19 mouse cellular contexts compared by ENCODE assay signal in the genomic region with DNA sequence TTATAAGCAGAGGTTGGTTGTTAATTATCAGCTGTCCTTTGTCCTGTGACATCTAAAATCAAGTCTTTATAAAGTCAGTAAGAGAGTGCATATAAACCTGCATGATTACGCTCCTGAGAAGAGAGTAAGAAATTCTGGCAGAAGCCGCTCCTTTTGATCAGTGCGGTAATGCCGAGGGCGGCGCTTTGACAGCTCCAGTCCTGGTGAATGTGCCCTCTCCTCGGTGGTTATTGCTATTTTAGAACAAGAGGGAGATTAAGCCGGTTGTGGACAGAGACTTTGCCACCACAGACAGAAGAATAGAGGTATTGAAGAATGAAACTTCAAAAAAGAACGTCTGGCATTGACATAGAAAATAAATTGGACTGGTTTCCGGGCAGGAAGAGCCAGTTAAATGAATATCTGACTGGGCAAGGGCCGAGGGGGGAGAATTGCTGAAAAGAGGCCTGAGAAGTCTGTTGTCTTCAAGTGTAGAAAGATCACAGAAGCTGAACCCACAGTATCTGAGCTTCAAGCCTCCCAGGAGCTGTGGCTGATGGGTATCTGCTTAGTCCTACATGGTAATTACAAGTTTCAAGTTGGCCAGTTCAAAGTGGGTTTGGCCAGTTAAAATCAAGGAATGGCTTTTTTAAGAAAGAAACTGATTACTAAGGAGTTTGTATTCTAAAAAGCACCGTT. TPM values are rescaled to one million over a fixed set of nuclear protein-coding genes. Genes with fewer than 3 reads are reported as not detected.
A peak's percentile ranks its signal among the peaks of the same experiment; 100 is the strongest.
DNase-seq lines count a peak whose midpoint lies in the region; ATAC-seq and TF ChIP-seq lines count a peak whose summit lies in the region.
"Had no signal": no experiment of that assay in that cellular context is flagged by ENCODE, and none has a peak within 500 bp of the region (broad histone marks: within the 10 kb centered on the region; RNA-seq: fewer than 3 reads in every experiment).

No protein-coding gene starts in this region.

- no peak overlapping the region for H3K4me3 ChIP-seq in hindbrain, embryonic 16.5 days (ENCODE audit: low read length)
- no peak overlapping the region for H3K4me3 ChIP-seq in hindbrain, embryonic 13.5 days
- no peak overlapping the region for H3K4me3 ChIP-seq in CH12.LX (replicated peaks in 1 of 3; ENCODE audit: low read depth in 2 of 3, low read length in 2 of 3, poor library complexity in 1 of 3)
- H3K4me3 ChIP-seq in forebrain, embryonic 11.5 days (ENCODE audit: low read depth, low read length): no peak overlapping the region
- H3K4me3 ChIP-seq in midbrain, embryonic 12.5 days: no peak overlapping the region
- H3K4me3 ChIP-seq: embryonic facial prominence, embryonic 10.5 days; hindbrain, embryonic 15.5 days; limb, embryonic 10.5 days had no signal

- TF ChIP-seq RAD21 in CH12.LX (IDR thresholded peaks at IDR 0.05; ENCODE audit: low read depth, low read length): no peak

- no peak overlapping the region for H3K27ac ChIP-seq in hindbrain, embryonic 16.5 days (ENCODE audit: low read depth, low read length)
- no peak overlapping the region for H3K27ac ChIP-seq in hindbrain, embryonic 13.5 days
- no peak overlapping the region for H3K27ac ChIP-seq in CH12.LX (ENCODE audit: insufficient read depth, low read depth)
- peak overlapping the region; percentile 58 for H3K27ac ChIP-seq in forebrain, embryonic 11.5 days (ENCODE audit: low read depth, low read length)
- peak overlapping the region; percentile 27; the same call in 1 of the 2 replicates for H3K27ac ChIP-seq in midbrain, embryonic 12.5 days (replicated peaks)
- H3K27ac ChIP-seq: embryonic facial prominence, embryonic 10.5 days; hindbrain, embryonic 15.5 days; kidney, postnatal 0 days; limb, embryonic 10.5 days had no signal

- WGBS in hindbrain, embryonic 16.5 days: 62% methylated on average over 12 of the region's 12 CpGs
- 68% methylated on average over 12 of the region's 12 CpGs for WGBS in hindbrain, embryonic 13.5 days
- WGBS in forebrain, embryonic 11.5 days: 38% methylated on average over 12 of the region's 12 CpGs
- WGBS in midbrain, embryonic 12.5 days: 41% methylated on average over 12 of the region's 12 CpGs

- ATAC-seq in hindbrain, embryonic 16.5 days: peak; percentile 34; the same call in 1 of the 2 replicates
- ATAC-seq in hindbrain, embryonic 13.5 days (ENCODE audit: low FRiP score): no peak
- peak; percentile 77 for ATAC-seq in forebrain, embryonic 11.5 days (replicated peaks; ENCODE audit: low FRiP score)
- peak; percentile 66 for ATAC-seq in midbrain, embryonic 12.5 days (ENCODE audit: low FRiP score, low read depth)

- peaks cover under 1% of the 10 kb centered on the region; the same call in 1 of the 2 replicates for H3K79me2 ChIP-seq in CH12.LX (replicated peaks; ENCODE audit: control insufficient read depth, extremely low read depth, insufficient read depth, poor library complexity, severe bottlenecking)

- no peak for TF ChIP-seq EP300 in CH12.LX (IDR thresholded peaks at IDR 0.05; ENCODE audit: low read length)

- no peaks in the 10 kb centered on the region for H3K27me3 ChIP-seq in hindbrain, embryonic 16.5 days (replicated peaks; ENCODE audit: control insufficient read depth, insufficient read depth, low read length)
- H3K27me3 ChIP-seq in hindbrain, embryonic 13.5 days: no peaks in the 10 kb centered on the region
- H3K27me3 ChIP-seq in CH12.LX (replicated peaks): no peaks in the 10 kb centered on the region
- no peaks in the 10 kb centered on the region for H3K27me3 ChIP-seq in forebrain, embryonic 11.5 days (ENCODE audit: control insufficient read depth, insufficient read depth, low read length)
- no peaks in the 10 kb centered on the region for H3K27me3 ChIP-seq in midbrain, embryonic 12.5 days
- H3K27me3 ChIP-seq: hindbrain, embryonic 15.5 days had no signal

- no peak overlapping the region for H3K4me2 ChIP-seq in hindbrain, embryonic 16.5 days (ENCODE audit: low read length)
- H3K4me2 ChIP-seq in hindbrain, embryonic 13.5 days: no peak overlapping the region
- H3K4me2 ChIP-seq in CH12.LX (ENCODE audit: insufficient read depth, low read depth, poor library complexity, severe bottlenecking): no peak overlapping the region
- H3K4me2 ChIP-seq in forebrain, embryonic 11.5 days (ENCODE audit: low read depth, low read length, severe bottlenecking): no peak overlapping the region
- no peak overlapping the region for H3K4me2 ChIP-seq in midbrain, embryonic 12.5 days (replicated peaks)
- H3K4me2 ChIP-seq: hindbrain, embryonic 15.5 days; liver, embryonic 11.5 days had no signal

- DNase-seq in CH12.LX (ENCODE audit: extremely low read depth) (no peak), liver (no peak)
- DNase-seq in forebrain, embryonic 11.5 days (ENCODE audit: low spot score): no peak
- DNase-seq in gastrocnemius, postnatal 14 days: no peak
- no peak for DNase-seq in neural tube, embryonic 10.5 days (ENCODE audit: extremely low spot score, low spot score)
- DNase-seq: cerebellum, adult 8-10 months; gastrocnemius, postnatal 25 days; heart, postnatal 14 days; kidney, adult 18-20 months; lung, adult 2 months; right cerebral cortex, postnatal 25 days had no signal

- in situ Hi-C loops in CH12.LX (cut with MboI; ENCODE audit: low pct_ligation_motif_present, low pct_unique_long_range_greater_than_20kb, low sequenced_read_pairs): no loop called here

- dilution Hi-C loops in CH12.LX (cut with MboI; ENCODE audit: extremely low pct_ligation_motif_present, extremely low pct_unique_long_range_greater_than_20kb, low sequenced_read_pairs): no loop called here

- H3K9ac ChIP-seq in hindbrain, embryonic 16.5 days (ENCODE audit: low read depth, low read length): no peak overlapping the region
- no peak overlapping the region for H3K9ac ChIP-seq in hindbrain, embryonic 13.5 days
- H3K9ac ChIP-seq in CH12.LX (ENCODE audit: insufficient read depth, low read depth): no peak overlapping the region
- H3K9ac ChIP-seq in forebrain, embryonic 11.5 days (ENCODE audit: low read length): no peak overlapping the region
- H3K9ac ChIP-seq in midbrain, embryonic 12.5 days (replicated peaks): no peak overlapping the region; the same call in 1 of the 2 replicates
- H3K9ac ChIP-seq: hindbrain, embryonic 15.5 days had no signal

- H3K4me1 ChIP-seq in hindbrain, embryonic 16.5 days (ENCODE audit: control insufficient read depth, insufficient read depth, low read depth, low read length): no peaks in the 10 kb centered on the region
- no peaks in the 10 kb centered on the region for H3K4me1 ChIP-seq in hindbrain, embryonic 13.5 days (replicated peaks)
- H3K4me1 ChIP-seq in CH12.LX (ENCODE audit: control insufficient read depth in 1 of 2, insufficient read depth in 2 of 2): peaks cover 8 to 10% of the 10 kb centered on the region in 2 experiments; a peak in 3 of 4 replicates
- H3K4me1 ChIP-seq in forebrain, embryonic 11.5 days (replicated peaks; ENCODE audit: control insufficient read depth, insufficient read depth, low read length): 0 out of 2 replicates have a peak, but pooled peaks cover 4% of the 10 kb centered on the region
- peaks cover 30% of the 10 kb centered on the region for H3K4me1 ChIP-seq in midbrain, embryonic 12.5 days
- H3K4me1 ChIP-seq: hindbrain, embryonic 15.5 days; limb, embryonic 10.5 days had no signal

- no peaks in the 10 kb centered on the region for H3K9me3 ChIP-seq in hindbrain, embryonic 16.5 days (ENCODE audit: control insufficient read depth, low read length)
- no peaks in the 10 kb centered on the region for H3K9me3 ChIP-seq in hindbrain, embryonic 13.5 days
- no peaks in the 10 kb centered on the region for H3K9me3 ChIP-seq in CH12.LX (replicated peaks; ENCODE audit: low read length)
- no peaks in the 10 kb centered on the region for H3K9me3 ChIP-seq in forebrain, embryonic 11.5 days (ENCODE audit: control insufficient read depth, low read length)
- H3K9me3 ChIP-seq in midbrain, embryonic 12.5 days: no peaks in the 10 kb centered on the region
- H3K9me3 ChIP-seq: embryonic facial prominence, embryonic 10.5 days; hindbrain, embryonic 15.5 days; limb, embryonic 10.5 days had no signal

- H3K36me3 ChIP-seq in hindbrain, embryonic 16.5 days (ENCODE audit: control insufficient read depth, insufficient read depth, low read length): no peaks in the 10 kb centered on the region
- peaks cover 32% of the 10 kb centered on the region for H3K36me3 ChIP-seq in hindbrain, embryonic 13.5 days
- H3K36me3 ChIP-seq in CH12.LX (replicated peaks in 1 of 2; ENCODE audit: control insufficient read depth in 1 of 2, insufficient read depth in 1 of 2, low read length in 1 of 2): peaks cover 44 to 78% of the 10 kb centered on the region in 2 experiments
- H3K36me3 ChIP-seq in forebrain, embryonic 11.5 days (ENCODE audit: control insufficient read depth, insufficient read depth, low read length): no peaks in the 10 kb centered on the region
- H3K36me3 ChIP-seq in midbrain, embryonic 12.5 days: peaks cover 16% of the 10 kb centered on the region; the same call in 1 of the 2 replicates

- no peak for TF ChIP-seq CTCF in CH12.LX (conservative IDR thresholded peaks at IDR 0.05 in 1 of 2, IDR thresholded peaks at IDR 0.05 in 1 of 2; ENCODE audit: low read depth in 2 of 2, low read length in 2 of 2)

- intact Hi-C loops in gastrocnemius, postnatal 14 days (cut with DNase I; ENCODE audit: low total_unique reads): no loop called here

- TF ChIP-seq POLR2A in CH12.LX (IDR thresholded peaks at IDR 0.05; ENCODE audit: low read depth, low read length): no peak

TF ChIP-seq in CH12.LX, 34 proteins besides CTCF, POLR2A, EP300 and RAD21 (continues in another document):
- TF ChIP-seq TCF12 (IDR thresholded peaks at IDR 0.05; ENCODE audit: low read depth, low read length) (no peak), ZC3H11A (IDR thresholded peaks at IDR 0.05; ENCODE audit: low read depth, low read length) (no peak)

RNA-seq across cellular contexts. Expression of a gene that starts 27.8 kb away (rescaled TPM):
- 574 and 619 TPM in 2 replicates for polyA plus RNA-seq in hindbrain, embryonic 16.5 days (2015; fragmentation: Nextera tagmentation; extraction: Ambion mirVana)
- 552 and 565 TPM in 2 replicates for polyA plus RNA-seq in hindbrain, embryonic 13.5 days (2015; fragmentation: Nextera tagmentation; extraction: Ambion mirVana)
- total RNA-seq in CH12.LX (2012; rRNA removed): 528 and 548 TPM in 2 replicates
- total RNA-seq in CH12.LX (2014; rRNA removed): 1,358 and 1,567 TPM in 2 replicates
- 671 and 678 TPM in 2 replicates for polyA plus RNA-seq in CH12.LX (2012; ENCODE audit: insufficient read length, low read depth)
- polyA plus RNA-seq in forebrain, embryonic 11.5 days (2014; fragmentation: Nextera tagmentation; extraction: Ambion mirVana): 385 and 409 TPM in 2 replicates
- polyA plus RNA-seq in midbrain, embryonic 12.5 days (2016; fragmentation: Nextera tagmentation; extraction: Ambion mirVana): 460 and 470 TPM in 2 replicates
- 100 to 1,000 TPM; 150 to 172 TPM for total RNA-seq in gastrocnemius, postnatal 14 days (2021)

RNA-seq across cellular contexts. Expression of a gene that starts 27.9 kb away (rescaled TPM):
- 12.1 and 12.3 TPM in 2 replicates for polyA plus RNA-seq in hindbrain, embryonic 16.5 days (2015; fragmentation: Nextera tagmentation; extraction: Ambion mirVana)
- polyA plus RNA-seq in hindbrain, embryonic 13.5 days (2015; fragmentation: Nextera tagmentation; extraction: Ambion mirVana): 12.4 and 13.7 TPM in 2 replicates
- total RNA-seq in CH12.LX (2012; rRNA removed) (17.6 and 20.4 TPM in 2 replicates), CH12.LX (2014; rRNA removed) (29.7 and 30.9 TPM in 2 replicates)
- polyA plus RNA-seq in CH12.LX (2012; ENCODE audit: insufficient read length, low read depth): 36.4 and 38.5 TPM in 2 replicates
- polyA plus RNA-seq in forebrain, embryonic 11.5 days (2014; fragmentation: Nextera tagmentation; extraction: Ambion mirVana): 25.3 and 26.8 TPM in 2 replicates
- polyA plus RNA-seq in midbrain, embryonic 12.5 days (2016; fragmentation: Nextera tagmentation; extraction: Ambion mirVana): 25.1 and 29.2 TPM in 2 replicates
- total RNA-seq in gastrocnemius, postnatal 14 days (2021): 10 to 100 TPM; 13.7 to 17.6 TPM

Comparison
In these comparisons a context has a peak if more than half of its experiments do, and no peak if none do; other contexts are left out.
1. H3K27ac ChIP-seq: peak in forebrain, embryonic 11.5 days (single experiment) and midbrain, embryonic 12.5 days (single experiment); none in hindbrain, embryonic 16.5 days (single experiment), hindbrain, embryonic 13.5 days (single experiment) and CH12.LX (single experiment).